Mouse (Mus musculus) MEL (cell line): ENCODE measurements at regions not wholly inside any gene's neighbourhood (a gene's known extent, or its start where the extent isn't known, plus 50 kb on each side); places are given as distances from the start of the nearest gene placed in this dataset.

ENCODE experiments used
- BHLHE40 ChIP-seq: IDR thresholded peaks from 2 replicates; pipeline ENCODE4 v1.6.1; 2012; ENCODE audit warnings: low read depth, mild to moderate bottlenecking, inconsistent platforms, low read length, improper control_type of control experiment, borderline replicate concordance
- CTCF ChIP-seq, 3 experiments: IDR thresholded peaks in 2 of 3; conservative IDR thresholded peaks in 1 of 3; 2 replicates each; pipeline ENCODE4 v1.5.1; 2011 to 2012; ENCODE audit warnings: low read length in 3 of 3, low read depth in 2 of 3, mild to moderate bottlenecking in 2 of 3, improper control_type of control experiment in 1 of 3, inconsistent platforms in 1 of 3, mixed read lengths in 1 of 3, moderate library complexity in 1 of 3; ENCODE audit not compliant: control insufficient read depth in 1 of 3, insufficient read depth in 1 of 3, poor library complexity in 1 of 3, severe bottlenecking in 1 of 3
- E2F4 ChIP-seq: IDR thresholded peaks from 2 replicates; pipeline ENCODE4 v1.6.1; 2011; ENCODE audit warnings: low read depth, low read length, improper control_type of control experiment, borderline replicate concordance
- ELF1 ChIP-seq: IDR thresholded peaks from 2 replicates; pipeline ENCODE4 v1.6.1; 2014; ENCODE audit warnings: low read depth, mild to moderate bottlenecking, inconsistent platforms, low read length, improper control_type of control experiment, moderate library complexity
- EP300 ChIP-seq, 2 experiments: IDR thresholded peaks; 2 replicates each; pipeline ENCODE4 v1.6.1; 2011; ENCODE audit warnings: improper control_type of control experiment in 2 of 2, low read length in 2 of 2, low read depth in 1 of 2, mild to moderate bottlenecking in 1 of 2
- GATA1 ChIP-seq: IDR thresholded peaks from 2 replicates; pipeline ENCODE4 v1.6.1; 2011; ENCODE audit warnings: low read depth, low read length, improper control_type of control experiment
- HCFC1 ChIP-seq: IDR thresholded peaks from 2 replicates; pipeline ENCODE4 v1.6.1; 2012; ENCODE audit warnings: low read depth, mild to moderate bottlenecking, inconsistent platforms, low read length, improper control_type of control experiment, moderate library complexity
- MAX ChIP-seq: IDR thresholded peaks from 2 replicates; pipeline ENCODE4 v1.6.1; 2011; ENCODE audit warnings: low read length, improper control_type of control experiment
- NRF1 ChIP-seq: IDR thresholded peaks from 2 replicates; pipeline ENCODE4 v1.6.1; 2014; ENCODE audit warnings: low read depth, mild to moderate bottlenecking, inconsistent platforms, low read length, improper control_type of control experiment, moderate library complexity; ENCODE audit not compliant: poor library complexity, insufficient read depth, severe bottlenecking
- POLR2A ChIP-seq, 2 experiments: IDR thresholded peaks; 2 replicates each; pipeline ENCODE4 v1.6.1; 2011 to 2012; ENCODE audit warnings: low read length in 2 of 2, mild to moderate bottlenecking in 2 of 2, control low read depth in 1 of 2, improper control_type of control experiment in 1 of 2, low read depth in 1 of 2, moderate library complexity in 1 of 2; ENCODE audit not compliant: control insufficient read depth in 1 of 2, insufficient read depth in 1 of 2, poor library complexity in 1 of 2
- POLR2AphosphoS5 ChIP-seq: IDR thresholded peaks from 2 replicates; pipeline ENCODE4 v1.6.1; 2012; ENCODE audit warnings: low read depth, borderline replicate concordance, mild to moderate bottlenecking, inconsistent platforms, low read length, moderate library complexity, mixed read lengths
- USF1 ChIP-seq: IDR thresholded peaks from 2 replicates; pipeline ENCODE4 v1.6.1; 2014; ENCODE audit warnings: low read depth, mild to moderate bottlenecking, inconsistent platforms, low read length, improper control_type of control experiment, moderate library complexity
- ZNF384 ChIP-seq: IDR thresholded peaks from 2 replicates; pipeline ENCODE4 v1.6.1; 2012; ENCODE audit warnings: low read depth, mild to moderate bottlenecking, inconsistent platforms, low read length, improper control_type of control experiment

GRCm38 (mm10) chr16:87292826-87293225, 61.2 kb upstream of the N6amt1 start:
- no peak for TF ChIP-seq BHLHE40
- TF ChIP-seq CTCF (IDR thresholded peaks at IDR 0.05 in 2 of 3, conservative IDR thresholded peaks at IDR 0.05 in 1 of 3; ENCODE audit: control insufficient read depth in 1 of 3, insufficient read depth in 1 of 3, low read depth in 2 of 3, low read length in 3 of 3, poor library complexity in 1 of 3, severe bottlenecking in 1 of 3), result no peak
- no peak for TF ChIP-seq NRF1
- TF ChIP-seq ZNF384, result no peak
- TF ChIP-seq POLR2A (IDR thresholded peaks at IDR 0.05; ENCODE audit: control insufficient read depth in 1 of 2, insufficient read depth in 1 of 2, low read depth in 1 of 2, low read length in 2 of 2, poor library complexity in 1 of 2), result no peak
- TF ChIP-seq EP300 (IDR thresholded peaks at IDR 0.05; ENCODE audit: low read depth in 1 of 2, low read length in 2 of 2), result no peak
- no peak for TF ChIP-seq HCFC1
- TF ChIP-seq ELF1, result no peak
- TF ChIP-seq MAX, result no peak
- TF ChIP-seq E2F4, result no peak
- no peak for TF ChIP-seq GATA1
- no peak for TF ChIP-seq USF1
- TF ChIP-seq POLR2AphosphoS5, result no peak
